Mouse (Mus musculus): ENCODE measurements around the gene Jph2.
A peak's percentile ranks its signal among the peaks of the same experiment; 100 is the strongest.

The Jph2 gene

DNA sequence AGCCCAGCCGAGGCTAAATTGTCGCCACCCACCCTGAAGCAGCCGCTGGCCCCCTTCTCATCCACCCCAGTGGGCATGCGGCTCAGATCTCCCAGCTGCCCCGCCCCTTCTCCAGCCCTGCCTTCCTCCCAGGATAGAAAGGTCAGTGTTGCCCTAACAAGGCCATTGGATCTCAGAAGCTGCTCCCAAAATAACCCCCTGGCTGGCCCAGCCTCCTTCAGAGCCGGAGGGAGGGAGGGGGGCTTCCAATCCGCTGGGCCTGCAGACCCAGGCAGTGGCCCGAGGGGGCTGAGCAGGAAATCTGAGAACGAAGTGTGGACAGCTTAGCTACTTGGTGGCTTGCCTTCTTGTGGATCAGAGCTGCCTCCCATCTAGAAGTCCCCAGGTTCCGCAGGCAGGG is at the start of gene Jph2:
TSS of gene Jph2 (minus strand) at position 89 of the 400 bp plus-strand sequence.
- DNase-seq (ENCODE audit: low spot score) = peak; percentile 26

GRCm38 (mm10) chr2:163447375-163447774 is 49.6 kb upstream of the Jph2 start:
- no peak for DNase-seq (ENCODE audit: low spot score)

DNA sequence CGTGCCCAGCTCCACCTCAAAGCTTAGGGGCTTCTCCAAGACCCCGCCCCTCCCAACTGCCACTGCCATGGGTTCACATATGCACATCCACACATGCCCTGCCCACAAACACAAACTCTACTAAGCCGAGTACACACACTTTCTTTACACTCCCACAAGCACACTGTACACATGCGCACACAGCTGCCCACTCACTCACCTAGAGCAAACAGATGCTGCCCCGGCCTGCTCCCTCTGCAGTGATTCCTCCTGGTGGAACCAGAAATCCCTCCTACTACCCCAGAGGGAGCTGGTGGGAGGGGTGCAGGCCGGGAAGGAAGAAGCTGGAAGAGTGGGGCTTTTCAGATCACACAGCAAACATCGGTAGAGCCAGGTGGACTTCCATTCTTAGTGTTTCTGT is 46.2 kb upstream of the Jph2 start:
- DNase-seq (ENCODE audit: low spot score) = no peak

DNA sequence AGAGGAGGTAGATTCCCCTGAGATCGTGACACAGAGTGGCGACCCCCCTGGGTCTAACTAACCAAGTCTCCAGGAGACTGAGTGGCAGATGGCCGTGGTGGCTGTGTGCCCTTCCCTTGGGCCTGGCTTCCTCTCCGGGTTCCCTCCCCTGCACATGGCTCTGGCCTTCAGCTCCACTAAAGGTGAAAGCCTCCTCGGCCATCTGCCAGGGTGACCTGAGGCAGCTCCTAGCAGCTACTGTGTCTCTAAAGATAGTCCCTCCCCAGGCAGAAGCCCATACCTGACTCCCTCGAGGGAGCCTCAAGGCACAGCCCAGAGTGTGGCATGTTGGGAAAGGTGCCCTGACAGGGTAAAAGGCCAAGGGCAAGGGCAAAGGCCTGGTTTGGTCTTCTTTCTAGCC is 45.8 kb upstream of the Jph2 start:
- no peak for DNase-seq (ENCODE audit: low spot score)

DNA sequence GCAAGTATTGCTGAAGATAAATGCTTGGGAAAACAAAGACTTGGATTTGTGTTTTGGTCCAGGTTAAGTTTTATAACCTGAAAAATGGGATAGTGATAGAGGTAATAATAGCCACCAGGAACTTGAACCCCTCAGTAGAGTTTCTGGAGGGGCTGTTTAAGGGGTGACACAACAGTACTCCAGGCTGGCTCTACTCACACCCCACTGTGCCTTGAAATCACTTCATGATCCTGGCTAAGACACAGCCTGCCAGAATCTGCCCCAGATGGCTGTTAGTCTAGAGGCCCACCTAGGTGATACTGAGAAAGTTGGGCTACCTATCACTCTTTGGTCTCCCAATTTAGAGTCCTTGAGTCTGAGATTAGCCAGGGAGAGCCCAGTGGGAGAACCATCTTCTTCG is 41.7 kb upstream of the Jph2 start:
- DNase-seq (ENCODE audit: low spot score) = no peak

DNA sequence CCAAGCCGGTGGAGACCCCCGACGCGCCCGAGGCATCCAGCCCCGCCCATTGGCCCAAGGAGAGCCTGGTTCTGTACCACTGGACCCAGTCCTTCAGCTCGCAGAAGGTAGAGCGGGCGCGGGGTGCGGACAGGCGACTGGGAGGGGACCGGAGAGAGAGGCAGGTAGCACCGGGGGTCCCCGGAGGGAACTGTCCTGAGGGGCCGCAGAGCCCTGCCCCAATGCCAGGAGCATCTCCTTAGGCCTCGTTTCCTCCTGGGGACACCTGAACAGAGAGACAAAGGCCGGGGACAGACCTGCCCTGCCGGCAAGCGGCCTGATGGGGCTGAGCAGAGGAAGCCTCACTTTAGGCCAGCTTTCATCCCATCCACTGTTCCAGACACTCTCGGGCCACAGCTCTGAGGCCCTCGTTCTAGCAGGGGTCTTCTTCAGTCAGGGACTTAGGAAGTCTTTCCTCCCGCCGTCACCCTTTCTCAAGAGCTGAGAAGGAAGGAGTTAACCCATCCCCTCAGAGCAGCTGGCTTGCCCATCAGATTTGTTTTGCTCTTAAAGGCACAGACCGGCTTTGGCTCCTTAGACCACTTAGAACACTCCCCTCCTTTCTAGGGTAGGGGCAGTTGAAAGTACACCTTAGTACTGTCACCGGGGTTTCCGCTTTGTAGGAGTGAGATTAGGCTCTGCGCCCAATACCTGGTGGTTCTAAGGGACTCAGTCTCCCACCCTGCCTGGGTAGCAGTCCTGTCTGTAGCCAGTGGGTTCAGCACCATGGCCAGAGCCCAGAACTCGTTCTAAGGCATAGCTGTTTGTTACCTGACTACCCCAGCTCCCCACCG is 41.0 kb upstream of the Jph2 start:
- peak; percentile 29 for DNase-seq (ENCODE audit: low spot score)

- no peak for DNase-seq (ENCODE audit: low spot score)
Observed at GRCm38 (mm10) chr2:163438246-163438618, 40.4 kb upstream of the Jph2 start, which contains the start of gene Gdap1l1. TSS of gene Gdap1l1 (plus strand) at chr2:163438476.

- no peak for DNase-seq (ENCODE audit: low spot score)
Observed at GRCm38 (mm10) chr2:163437800-163438199, 40.0 kb upstream of the Jph2 start.

- DNase-seq (ENCODE audit: low spot score) = no peak
Observed at GRCm38 (mm10) chr2:163433971-163434370, 36.2 kb upstream of the Jph2 start.

GRCm38 (mm10) chr2:163431289-163431688 is 33.5 kb upstream of the Jph2 start:
- no peak for DNase-seq (ENCODE audit: low spot score)

DNA sequence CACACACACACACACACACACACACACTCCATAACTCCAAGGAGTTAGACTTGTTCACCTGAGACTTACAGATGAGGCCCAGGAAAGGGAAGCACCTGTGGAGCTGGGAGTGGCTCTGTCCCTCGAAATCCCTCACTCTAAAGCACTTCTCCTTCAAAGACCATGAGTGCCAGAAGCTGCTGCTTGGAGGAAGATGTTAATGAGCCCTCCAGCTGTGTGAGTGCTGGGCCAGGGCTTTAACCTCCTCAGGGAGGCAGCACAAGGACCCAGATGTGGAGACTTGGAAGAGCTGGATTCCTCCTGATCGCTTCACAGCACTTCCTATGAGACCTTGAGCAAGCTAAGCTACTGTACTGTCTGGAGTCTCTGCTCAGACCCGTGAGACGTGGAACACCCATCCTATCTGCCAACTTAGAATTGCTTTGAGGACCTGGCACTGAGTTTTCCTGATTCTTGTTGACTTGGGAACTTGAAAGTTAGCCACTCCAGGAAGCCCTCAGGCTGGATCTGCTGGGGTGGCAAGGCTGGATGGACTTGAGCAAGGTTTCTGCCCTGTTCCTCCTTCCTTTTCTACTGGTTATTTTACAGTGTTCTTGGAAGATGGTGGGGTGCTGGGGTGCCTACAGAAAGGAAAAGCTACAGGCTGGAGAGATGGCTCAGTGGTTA is 30.7 kb upstream of the Jph2 start:
- no peak for DNase-seq (ENCODE audit: low spot score)

DNA sequence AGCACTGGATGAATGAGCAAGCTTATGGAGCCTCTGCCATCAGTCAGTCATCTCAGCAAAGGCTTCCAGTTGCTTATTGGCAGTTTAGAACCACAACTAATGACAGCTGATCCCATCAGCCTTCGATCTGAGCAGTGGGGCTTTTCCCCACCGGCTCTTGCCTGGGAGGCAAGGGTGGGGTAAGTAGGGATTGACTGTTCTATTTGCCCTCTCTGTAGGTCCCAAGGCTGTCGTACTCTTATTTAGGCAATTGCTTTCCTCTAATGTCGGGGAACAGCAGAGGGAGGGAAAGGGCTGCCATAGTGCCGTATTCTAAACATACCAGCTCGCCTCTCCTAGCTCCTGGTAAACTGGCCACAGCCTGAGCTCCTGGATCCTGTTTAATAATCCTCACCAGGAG is 26.8 kb upstream of the Jph2 start, which contains the start of gene Oser1:
TSS of gene Oser1 (minus strand) at position 101 of the 400 bp plus-strand sequence.
- DNase-seq (ENCODE audit: low spot score) = no peak

GRCm38 (mm10) chr2:163422895-163423660 is 25.3 kb upstream of the Jph2 start:
- no peak for DNase-seq (ENCODE audit: low spot score)

DNA sequence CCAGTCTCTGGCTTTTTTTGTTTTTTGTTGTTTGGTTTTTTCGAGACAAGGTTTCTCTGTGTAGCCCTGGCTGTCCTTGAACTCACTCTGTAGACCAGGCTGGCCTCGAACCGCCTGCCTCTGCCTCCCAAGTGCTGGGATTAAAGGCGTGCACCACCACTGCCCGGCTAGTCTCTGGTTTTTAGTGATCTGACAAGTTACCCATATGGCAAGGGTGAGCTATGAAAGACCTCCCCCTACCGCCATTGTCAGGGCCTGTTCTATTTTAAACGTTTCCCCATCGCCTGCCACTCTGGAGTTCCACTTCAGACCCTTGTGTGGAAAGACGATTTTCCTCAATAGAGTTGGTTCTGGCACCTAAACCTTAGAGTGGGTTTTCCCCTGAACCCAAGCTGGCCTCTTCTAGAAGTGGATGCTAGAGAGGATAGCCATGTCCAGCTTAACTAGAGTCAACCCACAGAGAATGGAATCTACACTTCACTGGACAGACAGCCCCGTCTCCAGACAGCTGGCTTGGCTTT is 22.6 kb upstream of the Jph2 start:
- no peak for DNase-seq (ENCODE audit: low spot score)

- peak; percentile 98 for DNase-seq (ENCODE audit: low spot score)
Observed at GRCm38 (mm10) chr2:163419346-163420045, 21.7 kb upstream of the Jph2 start.

DNA sequence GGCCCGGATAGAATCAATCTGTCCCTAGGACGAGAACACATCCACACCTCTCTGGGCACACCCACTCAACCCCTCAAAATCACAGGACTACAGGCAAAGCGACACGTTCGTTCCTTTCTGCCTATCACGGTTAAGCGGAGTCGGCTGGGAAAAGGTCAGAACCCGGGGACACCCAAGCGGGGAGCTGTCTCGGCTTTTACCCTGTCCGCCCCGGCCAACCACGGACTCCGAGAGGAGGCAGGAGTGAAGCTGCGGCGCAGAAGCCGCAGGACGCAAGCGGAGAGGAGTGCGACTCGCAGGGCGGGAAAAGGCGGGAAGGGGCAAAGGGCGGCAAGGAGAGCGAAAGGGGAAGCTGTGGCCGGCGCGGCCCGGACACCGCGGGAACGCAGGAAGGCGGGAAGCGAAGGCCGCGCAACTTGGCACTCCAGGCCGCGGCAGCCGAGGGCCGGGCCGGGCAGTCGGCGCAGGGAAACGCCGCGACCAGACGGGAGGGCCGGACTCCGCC is 21.1 kb upstream of the Jph2 start:
- no peak for DNase-seq (ENCODE audit: low spot score)

DNA sequence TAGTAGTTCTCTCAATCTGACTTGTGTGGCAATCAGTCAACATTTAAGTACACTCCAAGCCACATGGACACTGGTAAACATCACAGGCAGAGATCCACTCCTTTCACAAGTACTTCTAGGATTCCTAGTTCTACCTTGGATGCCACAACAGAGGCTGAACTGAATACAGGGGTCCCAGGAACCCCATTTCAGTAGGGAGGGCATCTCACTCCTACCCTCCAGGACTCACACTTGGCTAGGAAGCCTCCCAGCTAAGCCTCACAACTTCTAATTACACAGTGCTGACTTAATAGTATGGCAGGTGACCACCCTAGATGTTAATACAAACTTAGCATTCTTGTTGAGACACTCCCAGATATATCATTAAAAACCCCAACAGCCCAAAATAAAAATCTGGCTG is 20.0 kb upstream of the Jph2 start:
- DNase-seq (ENCODE audit: low spot score) = no peak

DNA sequence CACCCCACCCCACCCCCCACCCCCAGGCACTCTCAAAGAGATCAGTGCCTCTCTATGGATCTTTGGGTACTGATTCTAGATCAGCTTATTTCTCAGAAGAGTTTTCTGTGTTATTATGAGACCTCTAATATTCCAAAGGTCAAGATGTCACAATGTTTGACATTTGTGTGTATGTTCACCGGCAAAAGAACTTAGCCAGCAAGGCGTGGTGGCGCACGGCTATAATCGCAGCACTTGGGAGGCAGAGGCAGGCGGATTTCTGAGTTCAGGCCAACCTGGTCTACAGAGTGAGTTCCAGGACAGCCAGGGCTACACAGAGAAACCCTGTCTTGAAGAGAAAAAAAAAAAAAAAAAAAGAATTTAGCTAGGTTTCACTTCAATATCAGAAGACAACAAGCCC is 19.2 kb upstream of the Jph2 start:
- DNase-seq (ENCODE audit: low spot score) = no peak

- no peak for DNase-seq (ENCODE audit: low spot score)
Observed at GRCm38 (mm10) chr2:163412846-163413590, 15.2 kb upstream of the Jph2 start.

GRCm38 (mm10) chr2:163412419-163412818 is 14.6 kb upstream of the Jph2 start:
- DNase-seq (ENCODE audit: low spot score) = no peak

- no peak for DNase-seq (ENCODE audit: low spot score)
Observed at GRCm38 (mm10) chr2:163411840-163412239, 14.0 kb upstream of the Jph2 start.
